Mouse (Mus musculus) cerebellum, postnatal 4 days (tissue): ENCODE measurements around the gene Nipsnap3a.

ENCODE experiments used
- DNase-seq, 2 experiments: peaks; one replicate each; pipeline ENCODE4 v3.0.0; 2022; ENCODE audit warnings: low spot score in 2 of 2, mixed read lengths in 1 of 2

Gene Nipsnap3a

GRCm38 (mm10) chr4:52989248-52989647, at the start of gene Nipsnap3a:
Nipsnap3a (plus strand) TSS chr4:52989272.
- DNase-seq, result no peak

- DNase-seq, result no peak
Observed at GRCm38 (mm10) chr4:52946665-52947064, 42.4 kb upstream of the Nipsnap3a start.

- DNase-seq, result no peak
Observed at GRCm38 (mm10) chr4:52949005-52949404, 40.1 kb upstream of the Nipsnap3a start.

GRCm38 (mm10) chr4:52958693-52959092, 30.4 kb upstream of the Nipsnap3a start:
- DNase-seq, result peak in 1 of 2 experiments; percentile 51

GRCm38 (mm10) chr4:52964247-52964646, 24.8 kb upstream of the Nipsnap3a start, which contains the start of gene Olfr270:
Olfr270 (plus strand) TSS chr4:52964547.
- DNase-seq, result no peak

GRCm38 (mm10) chr4:52985216-52985615, 3.9 kb upstream of the Nipsnap3a start:
- DNase-seq, result no peak

GRCm38 (mm10) chr4:52986266-52986665, 2.8 kb upstream of the Nipsnap3a start:
- peak in 1 of 2 experiments; percentile 11 for DNase-seq

GRCm38 (mm10) chr4:52999449-52999848, 10.4 kb downstream of the Nipsnap3a start:
- DNase-seq, result peak; percentile 32 to 79

- DNase-seq, result no peak
Observed at GRCm38 (mm10) chr4:53000154-53000553, 11.1 kb downstream of the Nipsnap3a start.

GRCm38 (mm10) chr4:53009183-53009582, 20.1 kb downstream of the Nipsnap3a start:
- DNase-seq, result no peak

GRCm38 (mm10) chr4:53009871-53010270, 20.8 kb downstream of the Nipsnap3a start:
- no peak for DNase-seq

- DNase-seq, result peak; percentile 94 to 96
Observed at GRCm38 (mm10) chr4:53011732-53012361, 22.8 kb downstream of the Nipsnap3a start, which contains the start of gene Nipsnap3b. Nipsnap3b (plus strand) TSS chr4:53011880.

- no peak for DNase-seq
Observed at GRCm38 (mm10) chr4:53014421-53014820, 25.3 kb downstream of the Nipsnap3a start.

- DNase-seq, result no peak
Observed at GRCm38 (mm10) chr4:53015024-53015423, 26.0 kb downstream of the Nipsnap3a start.

GRCm38 (mm10) chr4:53018392-53018791, 29.3 kb downstream of the Nipsnap3a start:
- no peak for DNase-seq

GRCm38 (mm10) chr4:53023189-53023925, 34.3 kb downstream of the Nipsnap3a start:
- DNase-seq, result no peak

GRCm38 (mm10) chr4:53024397-53024796, 35.3 kb downstream of the Nipsnap3a start:
- no peak for DNase-seq

- DNase-seq, result no peak
Observed at GRCm38 (mm10) chr4:53027811-53028210, 38.7 kb downstream of the Nipsnap3a start.

- DNase-seq, result no peak
Observed at GRCm38 (mm10) chr4:53030326-53030948, 41.4 kb downstream of the Nipsnap3a start.

- DNase-seq, result peak in 1 of 2 experiments; percentile 58
Observed at GRCm38 (mm10) chr4:53043819-53044218, 54.7 kb downstream of the Nipsnap3a start.

GRCm38 (mm10) chr4:53045807-53046206, 56.7 kb downstream of the Nipsnap3a start:
- no peak for DNase-seq

- no peak for DNase-seq
Observed at GRCm38 (mm10) chr4:53046238-53047022, 57.4 kb downstream of the Nipsnap3a start.
